Mouse (Mus musculus) cerebellum, adult 2 months (tissue): ENCODE results near the gene Mkln1.

ENCODE experiments used
- CTCF ChIP-seq: fragments of 200-500 bp; IDR thresholded peaks from 2 replicates; pipeline ENCODE4 v1.5.1; 2011; ENCODE audit warnings: low read depth, mild to moderate bottlenecking, control low read depth, low read length, moderate library complexity, borderline replicate concordance; ENCODE audit not compliant: insufficient read depth
- POLR2A ChIP-seq: fragments of 200-500 bp; IDR thresholded peaks from 2 replicates; pipeline ENCODE4 v1.6.1; 2011; ENCODE audit warnings: low read length, control low read depth, borderline replicate concordance; ENCODE audit not compliant: insufficient read depth

GRCm38 (mm10) chr6:31527897-31528296 is 129.4 kb downstream of the Mkln1 start:
- TF ChIP-seq CTCF (0 out of 2 replicates have a peak, but pooled peaks have one; percentile 18), POLR2A (no peak)
